Mouse (Mus musculus): Measurements from ENCODE around the gene Grin2a. TPM values are rescaled to one million over a fixed set of nuclear protein-coding genes. Genes with fewer than 3 reads are reported as not detected.
"Not testable (repeated sequence)": the region's sequence is repeated elsewhere in the genome, so short reads cannot be mapped to it uniquely, and the experiment has no call there.

Grin2a gene
- polyA plus RNA-seq, 1 experiment: 0.05 TPM

- no peaks in the 10 kb centered on the region for H3K36me3 ChIP-seq (ENCODE audit: control insufficient read depth, insufficient read depth, low read length)
- no peak overlapping the region for H3K4me3 ChIP-seq (ENCODE audit: control insufficient read depth, insufficient read depth, low read length)
- TF ChIP-seq POLR2A (IDR thresholded peaks at IDR 0.05; ENCODE audit: control insufficient read depth, extremely low read depth, insufficient read depth, low read length, poor library complexity): no peak
- TF ChIP-seq CTCF (IDR thresholded peaks at IDR 0.05; ENCODE audit: borderline replicate concordance, control insufficient read depth, extremely low read depth, insufficient read depth, low read length, poor library complexity): no peak
- no peaks in the 10 kb centered on the region for H3K4me1 ChIP-seq (replicated peaks; ENCODE audit: control insufficient read depth, insufficient read depth, low read length)
- 94% methylated on average over 2 of the region's 2 CpGs for WGBS
- no peak for DNase-seq
- no peaks in the 10 kb centered on the region for H3K27me3 ChIP-seq (ENCODE audit: control insufficient read depth, insufficient read depth, low read length)
- H3K27ac ChIP-seq (ENCODE audit: control insufficient read depth, insufficient read depth, low read length): no peak overlapping the region
Measured at GRCm38 (mm10) chr16:9624346-9624745, 371.0 kb downstream of the Grin2a start.

DNA sequence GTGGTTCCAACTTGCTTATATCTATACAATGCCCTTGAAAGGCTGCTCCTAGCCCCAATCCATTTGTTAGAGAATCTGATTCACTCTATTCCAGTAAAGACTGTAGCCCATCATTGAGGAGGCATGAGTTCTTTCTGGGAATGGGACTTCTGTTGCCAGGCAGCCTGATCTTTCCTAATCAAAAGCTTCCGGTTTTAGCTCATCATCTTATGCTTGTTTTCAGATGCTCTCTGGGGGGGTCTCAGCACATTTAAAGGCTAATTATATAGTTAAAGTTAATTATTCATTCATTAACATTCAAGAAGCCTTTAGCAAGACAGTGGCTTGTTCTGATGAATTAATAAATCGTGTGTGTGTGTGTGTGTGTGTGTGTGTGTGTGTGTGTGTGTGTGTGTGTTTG, 377.2 kb downstream of the Grin2a start:
- no peak for TF ChIP-seq CTCF (IDR thresholded peaks at IDR 0.05; ENCODE audit: borderline replicate concordance, control insufficient read depth, extremely low read depth, insufficient read depth, low read length, poor library complexity)
- no peak for TF ChIP-seq POLR2A (IDR thresholded peaks at IDR 0.05; ENCODE audit: control insufficient read depth, extremely low read depth, insufficient read depth, low read length, poor library complexity)
- Histone ChIP-seq H3K4me1 (replicated peaks; ENCODE audit: control insufficient read depth, insufficient read depth, low read length) (no peaks in the 10 kb centered on the region), H3K4me3 (ENCODE audit: control insufficient read depth, insufficient read depth, low read length) (no peak overlapping the region), H3K36me3 (ENCODE audit: control insufficient read depth, insufficient read depth, low read length) (no peaks in the 10 kb centered on the region), H3K27ac (ENCODE audit: control insufficient read depth, insufficient read depth, low read length) (no peak overlapping the region), H3K27me3 (ENCODE audit: control insufficient read depth, insufficient read depth, low read length) (no peaks in the 10 kb centered on the region)
- WGBS: 84% methylated on average over 2 of the region's 2 CpGs
- DNase-seq: no peak

DNA sequence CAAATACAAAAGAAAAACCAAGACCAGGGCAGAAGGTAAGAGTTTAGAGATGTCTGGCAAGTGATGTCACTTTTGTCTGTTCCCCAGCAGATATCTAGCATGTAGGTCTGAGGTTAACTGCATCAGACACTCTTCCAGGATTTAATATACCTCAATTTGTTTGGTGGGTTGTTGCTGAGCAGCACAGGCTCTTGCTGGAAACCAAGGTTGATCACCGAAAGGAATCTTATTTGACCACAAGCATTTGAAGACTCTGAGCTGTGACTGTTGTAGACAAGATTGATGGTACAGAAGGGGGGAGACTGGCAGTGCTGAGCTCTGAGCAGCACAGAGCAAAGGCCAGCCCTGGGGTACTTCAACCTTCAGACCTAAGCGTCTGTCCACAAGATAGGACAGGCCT, 378.1 kb downstream of the Grin2a start:
- DNase-seq: no peak
- Histone ChIP-seq H3K4me1 (replicated peaks; ENCODE audit: control insufficient read depth, insufficient read depth, low read length) (no peaks in the 10 kb centered on the region), H3K4me3 (ENCODE audit: control insufficient read depth, insufficient read depth, low read length) (no peak overlapping the region), H3K27ac (ENCODE audit: control insufficient read depth, insufficient read depth, low read length) (no peak overlapping the region), H3K27me3 (ENCODE audit: control insufficient read depth, insufficient read depth, low read length) (no peaks in the 10 kb centered on the region), H3K36me3 (ENCODE audit: control insufficient read depth, insufficient read depth, low read length) (no peaks in the 10 kb centered on the region)
- TF ChIP-seq POLR2A (IDR thresholded peaks at IDR 0.05; ENCODE audit: control insufficient read depth, extremely low read depth, insufficient read depth, low read length, poor library complexity): no peak
- no peak for TF ChIP-seq CTCF (IDR thresholded peaks at IDR 0.05; ENCODE audit: borderline replicate concordance, control insufficient read depth, extremely low read depth, insufficient read depth, low read length, poor library complexity)
- 91% methylated on average over 2 of the region's 2 CpGs for WGBS

DNA sequence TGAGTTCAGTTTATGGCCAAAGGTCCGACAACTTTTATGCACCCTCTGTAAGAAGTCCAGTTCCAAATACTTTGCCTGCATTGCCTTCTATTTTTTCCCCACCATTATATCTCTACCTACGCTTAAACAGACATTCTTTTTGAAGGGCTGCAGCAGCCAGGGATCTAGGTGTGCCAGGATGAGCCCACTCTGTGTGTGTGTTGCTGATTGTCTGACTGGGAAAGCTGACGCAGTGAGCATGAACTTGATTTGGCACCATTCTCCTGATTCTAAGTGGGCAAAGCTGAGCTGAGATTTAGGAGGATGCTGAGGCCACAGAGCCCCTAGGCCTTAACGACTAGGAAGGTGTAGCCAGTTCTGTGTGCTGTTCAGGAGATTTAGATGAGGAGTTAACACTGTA, 378.6 kb downstream of the Grin2a start:
- H3K27me3 ChIP-seq (ENCODE audit: control insufficient read depth, insufficient read depth, low read length): no peaks in the 10 kb centered on the region
- H3K36me3 ChIP-seq (ENCODE audit: control insufficient read depth, insufficient read depth, low read length): no peaks in the 10 kb centered on the region
- DNase-seq: no peak
- 84% methylated on average over 4 of the region's 4 CpGs for WGBS
- no peak overlapping the region for H3K4me3 ChIP-seq (ENCODE audit: control insufficient read depth, insufficient read depth, low read length)
- no peak overlapping the region for H3K27ac ChIP-seq (ENCODE audit: control insufficient read depth, insufficient read depth, low read length)
- H3K4me1 ChIP-seq (replicated peaks; ENCODE audit: control insufficient read depth, insufficient read depth, low read length): no peaks in the 10 kb centered on the region
- TF ChIP-seq POLR2A (IDR thresholded peaks at IDR 0.05; ENCODE audit: control insufficient read depth, extremely low read depth, insufficient read depth, low read length, poor library complexity): no peak
- TF ChIP-seq CTCF (IDR thresholded peaks at IDR 0.05; ENCODE audit: borderline replicate concordance, control insufficient read depth, extremely low read depth, insufficient read depth, low read length, poor library complexity): no peak

- H3K27me3 ChIP-seq (ENCODE audit: control insufficient read depth, insufficient read depth, low read length); H3K36me3 ChIP-seq (ENCODE audit: control insufficient read depth, insufficient read depth, low read length); H3K4me1 ChIP-seq (replicated peaks; ENCODE audit: control insufficient read depth, insufficient read depth, low read length); H3K4me3 ChIP-seq (ENCODE audit: control insufficient read depth, insufficient read depth, low read length); H3K27ac ChIP-seq (ENCODE audit: control insufficient read depth, insufficient read depth, low read length); DNase-seq: not testable (repeated sequence)
- WGBS: 94% methylated on average over 6 of the region's 6 CpGs
Measured at GRCm38 (mm10) chr16:9612596-9612995, 382.8 kb downstream of the Grin2a start.

DNA sequence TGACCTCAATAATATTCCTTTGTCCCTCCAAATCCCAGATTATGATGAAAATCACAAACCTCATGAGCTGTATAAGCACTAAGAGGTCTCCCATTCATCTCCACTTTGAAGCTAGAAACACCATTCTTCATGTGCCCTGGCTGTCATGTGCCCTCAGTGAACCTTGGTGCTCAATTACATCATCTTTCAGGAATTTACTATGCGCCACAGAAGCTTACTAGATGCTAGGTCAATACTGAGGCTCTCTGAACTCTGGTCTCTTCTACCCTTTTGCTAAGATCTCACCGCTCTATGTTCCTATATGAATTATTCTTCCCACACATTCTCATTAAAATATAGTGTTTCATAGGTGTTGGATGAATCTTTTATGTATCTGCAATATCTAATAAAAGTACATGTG, 387.9 kb downstream of the Grin2a start:
- no peak for DNase-seq
- 86% methylated on average over 2 of the region's 2 CpGs for WGBS
- H3K27me3 ChIP-seq (ENCODE audit: control insufficient read depth, insufficient read depth, low read length): no peaks in the 10 kb centered on the region
- no peak for TF ChIP-seq CTCF (IDR thresholded peaks at IDR 0.05; ENCODE audit: borderline replicate concordance, control insufficient read depth, extremely low read depth, insufficient read depth, low read length, poor library complexity)
- TF ChIP-seq POLR2A (IDR thresholded peaks at IDR 0.05; ENCODE audit: control insufficient read depth, extremely low read depth, insufficient read depth, low read length, poor library complexity): no peak
- no peak overlapping the region for H3K27ac ChIP-seq (ENCODE audit: control insufficient read depth, insufficient read depth, low read length)
- H3K36me3 ChIP-seq (ENCODE audit: control insufficient read depth, insufficient read depth, low read length): no peaks in the 10 kb centered on the region
- H3K4me1 ChIP-seq (replicated peaks; ENCODE audit: control insufficient read depth, insufficient read depth, low read length): no peaks in the 10 kb centered on the region
- H3K4me3 ChIP-seq (ENCODE audit: control insufficient read depth, insufficient read depth, low read length): no peak overlapping the region

DNA sequence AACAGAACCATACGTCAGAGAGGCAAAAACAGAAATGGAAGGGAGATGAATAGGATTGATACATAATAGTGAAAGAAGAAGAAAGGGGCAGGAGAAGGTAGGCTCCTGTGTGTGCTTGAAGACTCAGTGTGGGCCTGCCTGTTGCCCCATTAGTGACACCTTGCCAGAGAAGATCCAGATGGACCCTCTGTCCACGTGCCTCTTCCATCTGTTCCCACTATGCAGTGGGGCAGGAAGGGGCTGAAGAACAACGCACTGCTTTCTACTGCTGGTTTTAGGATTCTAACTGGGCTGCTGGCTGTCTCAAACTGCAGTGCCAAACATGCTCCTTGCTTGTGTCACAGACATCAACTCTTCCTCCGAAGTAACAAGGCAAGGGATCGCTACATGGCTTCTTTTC, 391.4 kb downstream of the Grin2a start:
- no peak overlapping the region for H3K27ac ChIP-seq (ENCODE audit: control insufficient read depth, insufficient read depth, low read length)
- no peaks in the 10 kb centered on the region for H3K27me3 ChIP-seq (ENCODE audit: control insufficient read depth, insufficient read depth, low read length)
- 91% methylated on average over 5 of the region's 5 CpGs for WGBS
- no peaks in the 10 kb centered on the region for H3K36me3 ChIP-seq (ENCODE audit: control insufficient read depth, insufficient read depth, low read length)
- no peak for DNase-seq
- TF ChIP-seq POLR2A (IDR thresholded peaks at IDR 0.05; ENCODE audit: control insufficient read depth, extremely low read depth, insufficient read depth, low read length, poor library complexity) (no peak), CTCF (IDR thresholded peaks at IDR 0.05; ENCODE audit: borderline replicate concordance, control insufficient read depth, extremely low read depth, insufficient read depth, low read length, poor library complexity) (no peak)
- no peaks in the 10 kb centered on the region for H3K4me1 ChIP-seq (replicated peaks; ENCODE audit: control insufficient read depth, insufficient read depth, low read length)
- no peak overlapping the region for H3K4me3 ChIP-seq (ENCODE audit: control insufficient read depth, insufficient read depth, low read length)
